ENCODE assay signal across 1 mouse cellular context in the genomic region with DNA sequence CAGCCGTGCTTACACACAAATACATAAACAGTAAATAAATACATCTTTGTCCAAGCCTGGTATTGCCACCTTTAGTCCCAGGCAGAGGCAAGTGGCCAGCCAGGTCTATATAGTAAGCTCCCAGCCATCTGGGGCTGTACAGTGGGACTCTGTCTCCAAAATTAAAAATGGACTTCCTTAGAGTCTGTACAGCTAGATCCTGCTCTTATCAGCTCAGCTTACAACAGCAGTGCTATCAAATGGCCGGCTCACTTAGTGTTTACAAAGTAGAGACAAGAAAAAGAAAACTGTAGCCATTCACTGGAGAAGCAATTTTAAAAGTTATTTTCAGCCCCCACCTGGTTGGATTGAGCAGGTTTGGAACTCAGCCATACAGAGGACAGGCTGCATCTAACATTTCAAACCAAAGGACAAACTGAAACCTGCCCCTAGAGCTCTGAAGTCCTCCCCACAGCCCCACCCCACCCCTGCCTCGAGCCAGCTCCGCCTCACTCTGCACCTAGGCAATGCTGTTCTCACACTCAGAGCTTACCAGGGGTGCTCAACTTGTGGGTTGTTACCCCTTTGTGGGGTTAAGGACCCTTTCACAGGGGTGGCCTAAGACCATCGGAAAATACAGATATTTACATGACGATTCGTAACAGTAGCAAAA.
TF ChIP-seq lines count a peak whose summit lies in the region.

No protein-coding gene starts in this region.

TF ChIP-seq in MEL, 35 proteins besides CTCF, POLR2A, EP300 and RAD21:
- TF ChIP-seq E2F4 (IDR thresholded peaks at IDR 0.05; ENCODE audit: borderline replicate concordance, low read depth, low read length) (no peak), ZKSCAN1 (IDR thresholded peaks at IDR 0.05; ENCODE audit: low read depth, low read length) (no peak), USF1 (IDR thresholded peaks at IDR 0.05; ENCODE audit: low read depth, low read length) (no peak), TBP (IDR thresholded peaks at IDR 0.05; ENCODE audit: low read depth, low read length) (0 out of 2 replicates have a peak, but pooled peaks have one; percentile 10), BHLHE40 (IDR thresholded peaks at IDR 0.05; ENCODE audit: borderline replicate concordance, low read depth, low read length) (no peak), MAZ (IDR thresholded peaks at IDR 0.05; ENCODE audit: low read depth, low read length) (peak; percentile 55; the same call in 1 of the 2 replicates), GATA1 (IDR thresholded peaks at IDR 0.05; ENCODE audit: low read depth, low read length) (peak; percentile 71), SMC3 (IDR thresholded peaks at IDR 0.05; ENCODE audit: low read depth, low read length) (0 out of 2 replicates have a peak, but pooled peaks have one; percentile 1), ELF1 (IDR thresholded peaks at IDR 0.05; ENCODE audit: low read depth, low read length) (no peak), ETS1 (IDR thresholded peaks at IDR 0.05; ENCODE audit: low read depth, low read length) (peak; percentile 40)
